Mouse (Mus musculus) ES-E14 (cell line): ENCODE measurements at regions not wholly inside any gene's neighbourhood (a gene's known extent, or its start where the extent isn't known, plus 50 kb on each side); places are given as distances from the start of the nearest gene placed in this dataset.

Experiments used
- HCFC1 ChIP-seq: IDR thresholded peaks from 2 replicates; pipeline ENCODE4 v1.6.1; 2012; ENCODE audit warnings: low read length, inconsistent platforms, borderline replicate concordance; ENCODE audit not compliant: insufficient read depth
- MAFK ChIP-seq: IDR thresholded peaks from 2 replicates; pipeline ENCODE4 v1.6.1; 2014; ENCODE audit warnings: mild to moderate bottlenecking, low read depth, low read length, inconsistent platforms; ENCODE audit not compliant: insufficient read depth
- ZC3H11A ChIP-seq: IDR thresholded peaks from 2 replicates; pipeline ENCODE4 v1.6.1; 2012; ENCODE audit warnings: low read depth, mild to moderate bottlenecking, inconsistent platforms, low read length, borderline replicate concordance

GRCm38 (mm10) chr9:113567705-113568104, 140.4 kb downstream of the Pdcd6ip start:
- no peak for TF ChIP-seq MAFK
- no peak for TF ChIP-seq ZC3H11A
- TF ChIP-seq HCFC1, result no peak
